Mouse (Mus musculus): Measurements from ENCODE around the gene P2ry2. TPM values are rescaled to one million over a fixed set of nuclear protein-coding genes. Genes with fewer than 3 reads are reported as not detected.

Gene P2ry2
- total RNA-seq, 2 experiments from 2014 or later: 0.38 to 0.68 TPM

DNA sequence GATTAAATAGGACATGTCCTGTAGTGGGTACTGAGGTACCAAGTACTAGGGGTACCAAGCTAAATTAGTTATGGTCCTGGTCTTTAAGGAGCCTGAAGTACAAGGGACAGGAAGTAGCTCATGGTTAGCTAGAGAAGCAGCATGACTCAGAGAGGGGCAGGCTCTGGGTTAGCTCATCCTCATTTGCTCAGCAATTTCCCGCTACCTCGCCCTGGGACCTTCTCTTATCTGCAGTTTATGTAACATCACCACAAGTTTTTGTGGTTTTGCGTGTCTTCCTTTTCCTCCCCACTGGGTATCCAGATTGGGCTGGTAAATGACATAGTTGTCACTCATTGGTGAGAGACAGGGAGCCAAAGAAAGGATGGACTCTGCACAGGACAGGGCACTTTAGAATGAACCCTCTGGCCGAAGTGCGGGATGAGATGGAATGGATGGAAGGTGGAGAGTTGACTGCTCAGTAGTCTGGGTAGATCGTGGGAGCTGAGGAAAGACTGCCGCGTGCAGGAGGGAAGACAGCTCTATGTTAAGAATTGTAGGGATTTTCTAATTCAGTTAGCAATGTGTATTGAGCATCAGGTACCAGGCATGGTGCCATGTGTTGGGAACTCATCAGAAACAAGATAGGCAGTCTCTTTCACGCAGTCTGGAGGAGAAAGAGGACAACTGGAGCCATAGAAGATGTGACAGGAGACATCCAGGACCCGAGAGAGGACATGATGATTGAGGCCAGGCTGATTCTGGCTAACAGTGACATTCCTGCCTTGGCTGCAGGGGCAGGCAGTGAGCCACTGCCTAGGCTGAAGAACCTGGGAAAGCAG is 15.2 kb upstream of the P2ry2 start:
- no peak for ATAC-seq (replicated peaks; ENCODE audit: low FRiP score, poor library complexity, severe bottlenecking)

DNA sequence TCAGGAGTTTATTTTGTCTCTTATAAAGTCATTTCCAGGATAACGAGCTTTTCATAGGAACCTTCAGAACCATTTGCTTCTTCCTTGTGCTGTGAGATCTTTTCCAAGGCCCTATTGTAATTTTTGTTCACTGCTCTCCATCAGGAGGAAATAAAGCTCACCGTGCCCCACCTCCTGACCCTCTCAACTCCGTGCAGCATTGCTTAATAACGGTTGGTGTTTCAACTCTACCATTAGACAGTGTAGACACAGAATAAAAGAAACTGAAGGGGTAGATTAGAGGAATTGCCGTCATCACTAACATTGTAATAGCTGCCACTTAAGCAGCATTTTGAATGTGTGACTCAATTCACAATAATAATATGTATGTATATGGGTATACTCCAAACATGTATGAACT is 14.2 kb upstream of the P2ry2 start:
- ATAC-seq (replicated peaks; ENCODE audit: low FRiP score, poor library complexity, severe bottlenecking): no peak

DNA sequence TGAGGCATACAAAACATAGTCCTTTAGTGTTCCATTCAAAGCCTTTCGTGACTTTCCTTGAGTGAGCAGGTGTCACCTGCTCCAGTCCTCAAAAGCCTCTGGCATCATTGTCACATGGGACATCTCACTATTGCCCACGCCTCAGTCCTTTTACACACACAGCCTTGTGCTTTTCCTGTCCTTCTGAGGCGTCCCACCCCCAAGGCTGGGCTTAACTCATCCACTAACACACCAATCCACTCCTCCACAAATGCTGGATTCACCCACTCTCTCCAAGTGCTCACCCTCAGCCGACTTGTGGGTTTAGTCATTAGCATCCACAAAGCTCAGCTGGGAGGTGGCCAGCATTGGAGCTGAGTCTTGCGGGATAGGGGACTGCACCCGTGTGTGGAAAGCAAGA is 4.8 kb upstream of the P2ry2 start:
- ATAC-seq (replicated peaks; ENCODE audit: low FRiP score, poor library complexity, severe bottlenecking): no peak

DNA sequence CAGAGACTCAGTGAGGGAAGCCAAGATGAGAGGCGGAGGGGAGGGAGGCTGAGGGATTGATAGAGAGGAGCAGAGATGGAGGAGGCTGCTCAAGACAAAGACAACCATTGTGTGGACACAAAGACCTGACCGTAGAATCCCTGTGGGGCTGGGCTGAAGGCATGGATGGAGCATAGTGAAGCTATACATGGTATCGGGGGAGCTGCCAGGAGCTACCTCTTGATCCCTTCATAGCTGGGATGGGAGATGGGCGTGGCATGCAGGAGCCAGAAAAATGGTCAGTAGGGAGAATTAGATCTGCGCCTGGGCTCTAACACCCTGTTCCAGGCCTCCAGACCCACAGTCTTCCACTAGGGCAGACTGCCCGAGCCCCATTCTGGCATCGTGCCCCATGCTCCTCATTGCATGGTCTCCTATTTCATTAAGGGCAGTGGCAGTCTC is 4.4 kb upstream of the P2ry2 start:
- ATAC-seq (replicated peaks; ENCODE audit: low FRiP score, poor library complexity, severe bottlenecking): no peak

DNA sequence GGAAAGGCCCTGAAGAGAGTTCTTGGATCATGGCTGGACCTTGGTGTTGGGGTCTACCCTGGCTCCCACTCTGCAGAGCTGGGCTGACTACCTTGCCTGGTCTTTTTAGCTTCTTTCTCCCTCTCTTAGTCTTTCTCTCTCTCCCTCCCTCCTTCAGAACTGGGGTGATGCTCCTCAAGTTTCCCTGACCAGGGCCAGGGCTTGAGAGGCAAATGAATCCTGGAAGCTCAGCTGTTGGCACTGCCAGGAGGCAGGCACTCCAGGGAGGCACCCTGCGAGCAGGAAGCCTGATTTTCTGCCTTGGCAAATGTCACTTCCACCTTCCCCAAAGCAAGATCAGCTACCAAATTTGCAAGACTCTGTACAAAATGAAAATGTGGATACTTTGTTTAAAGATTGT is 2.3 kb upstream of the P2ry2 start:
- ATAC-seq (replicated peaks; ENCODE audit: low FRiP score, poor library complexity, severe bottlenecking): no peak

DNA sequence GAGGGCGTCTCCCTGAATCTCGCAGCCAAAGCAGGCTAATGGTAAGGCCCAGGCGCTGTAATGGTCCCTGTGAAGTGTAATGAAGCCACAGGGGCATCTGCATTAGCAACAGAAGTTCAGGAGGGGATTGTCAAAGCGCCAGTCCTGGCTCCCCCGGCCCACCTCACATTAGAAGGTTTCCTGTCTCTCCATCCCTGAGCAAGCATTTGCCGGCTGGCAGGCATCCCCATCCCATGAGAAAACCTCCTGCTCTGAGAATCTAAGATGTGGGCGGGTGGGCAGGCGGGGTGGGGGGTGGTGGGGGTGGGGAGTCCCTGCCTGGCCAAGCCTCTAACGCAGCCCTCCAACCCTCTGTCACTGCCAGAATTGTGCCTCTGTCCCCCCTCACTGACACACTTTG is 1.4 kb upstream of the P2ry2 start:
- no peak for ATAC-seq (replicated peaks; ENCODE audit: low FRiP score, poor library complexity, severe bottlenecking)

DNA sequence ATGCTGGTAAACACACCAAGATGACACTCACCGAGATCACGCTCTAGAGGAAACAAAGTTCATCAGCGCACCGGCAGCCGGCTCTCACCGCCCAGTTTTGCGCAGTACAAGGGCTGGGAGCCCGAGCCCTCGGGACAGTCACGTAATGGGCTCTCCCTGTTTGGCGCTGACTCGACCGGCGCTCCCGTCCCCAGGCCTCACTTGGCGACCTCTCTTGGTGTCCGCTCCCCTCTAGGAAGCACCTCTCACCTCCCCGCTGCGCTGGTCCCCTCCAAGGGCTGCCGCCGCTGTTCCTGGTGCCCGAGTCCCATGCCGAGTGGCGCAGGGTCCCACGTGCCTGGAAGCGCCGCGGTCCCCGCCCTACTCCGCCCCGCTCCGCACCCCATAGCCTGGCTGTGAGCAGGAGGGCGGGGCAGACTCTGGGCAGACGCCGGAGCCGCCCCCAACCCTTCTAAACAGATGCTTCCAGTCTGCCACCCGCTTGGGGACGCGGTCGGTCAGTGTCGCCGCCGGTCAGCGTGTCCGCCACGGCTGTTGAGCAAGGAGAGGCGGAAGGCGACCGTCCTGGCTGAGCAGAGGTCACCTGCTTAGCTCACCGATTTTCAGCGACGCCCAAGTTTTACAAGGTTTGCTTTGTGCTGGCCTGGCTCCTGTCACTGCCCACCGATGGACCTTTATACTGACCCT is 842 bp downstream of the P2ry2 start:
- ATAC-seq (replicated peaks; ENCODE audit: low FRiP score, poor library complexity, severe bottlenecking): no peak

DNA sequence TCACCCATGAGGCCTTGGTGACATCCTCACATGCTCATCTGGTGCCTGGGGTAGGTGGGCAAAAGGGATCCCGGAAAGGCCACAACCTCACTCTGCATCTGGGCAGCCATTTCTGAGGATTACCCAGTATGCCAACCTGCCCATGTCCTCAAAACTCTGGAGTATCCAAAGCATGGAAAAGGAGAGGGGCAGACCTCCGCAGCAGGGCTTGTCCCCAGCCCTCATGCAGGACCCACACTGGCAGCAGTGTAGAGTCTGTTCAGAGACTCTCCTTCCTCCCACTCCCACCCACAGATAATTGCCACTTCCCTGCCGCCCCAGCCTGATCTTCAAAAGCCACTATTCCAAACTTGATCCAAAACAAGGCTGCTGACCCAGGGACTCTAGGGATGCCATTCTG is 1.9 kb downstream of the P2ry2 start:
- ATAC-seq (replicated peaks; ENCODE audit: low FRiP score, poor library complexity, severe bottlenecking): no peak

DNA sequence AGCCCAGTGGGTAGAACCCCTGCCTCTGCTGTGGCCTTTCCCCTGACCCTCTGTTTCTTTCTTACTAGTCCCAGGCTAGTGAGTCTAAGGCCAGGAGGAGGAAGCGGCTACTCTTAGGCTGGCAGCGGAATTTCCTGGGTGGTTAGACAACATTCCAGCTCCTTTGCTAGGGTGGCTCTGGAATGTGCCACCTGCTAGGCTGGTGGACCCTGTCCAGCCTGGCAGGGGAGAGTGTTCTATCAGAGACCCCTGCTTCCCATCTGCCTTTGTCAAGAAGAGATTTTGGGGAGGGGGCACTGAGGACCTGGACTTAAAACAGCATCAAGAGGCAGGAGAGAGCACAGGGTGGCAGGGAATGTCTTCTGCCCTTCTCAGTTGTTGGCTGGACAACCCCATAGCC is 6.5 kb downstream of the P2ry2 start:
- ATAC-seq (replicated peaks; ENCODE audit: low FRiP score, poor library complexity, severe bottlenecking): no peak

DNA sequence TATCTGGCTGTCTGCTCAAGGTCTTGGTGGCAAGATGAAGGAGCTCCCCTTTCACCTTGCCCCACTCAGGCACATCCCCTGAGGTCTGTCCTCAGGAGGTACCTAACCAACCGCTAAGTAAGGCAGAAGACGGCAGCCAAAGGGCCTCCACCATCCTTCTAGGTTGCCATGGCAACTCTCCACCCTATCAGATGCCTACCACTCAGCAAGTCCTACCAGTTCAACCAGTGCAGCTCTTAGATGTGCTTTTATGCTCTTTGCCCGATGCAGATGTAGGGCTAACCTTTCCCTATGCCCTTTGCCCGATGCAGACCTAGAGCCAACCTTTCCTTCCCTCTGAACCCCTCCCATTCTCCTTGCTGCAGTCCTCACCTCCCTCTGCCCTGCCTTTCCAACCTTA is 7.5 kb downstream of the P2ry2 start:
- ATAC-seq (replicated peaks; ENCODE audit: low FRiP score, poor library complexity, severe bottlenecking): no peak

DNA sequence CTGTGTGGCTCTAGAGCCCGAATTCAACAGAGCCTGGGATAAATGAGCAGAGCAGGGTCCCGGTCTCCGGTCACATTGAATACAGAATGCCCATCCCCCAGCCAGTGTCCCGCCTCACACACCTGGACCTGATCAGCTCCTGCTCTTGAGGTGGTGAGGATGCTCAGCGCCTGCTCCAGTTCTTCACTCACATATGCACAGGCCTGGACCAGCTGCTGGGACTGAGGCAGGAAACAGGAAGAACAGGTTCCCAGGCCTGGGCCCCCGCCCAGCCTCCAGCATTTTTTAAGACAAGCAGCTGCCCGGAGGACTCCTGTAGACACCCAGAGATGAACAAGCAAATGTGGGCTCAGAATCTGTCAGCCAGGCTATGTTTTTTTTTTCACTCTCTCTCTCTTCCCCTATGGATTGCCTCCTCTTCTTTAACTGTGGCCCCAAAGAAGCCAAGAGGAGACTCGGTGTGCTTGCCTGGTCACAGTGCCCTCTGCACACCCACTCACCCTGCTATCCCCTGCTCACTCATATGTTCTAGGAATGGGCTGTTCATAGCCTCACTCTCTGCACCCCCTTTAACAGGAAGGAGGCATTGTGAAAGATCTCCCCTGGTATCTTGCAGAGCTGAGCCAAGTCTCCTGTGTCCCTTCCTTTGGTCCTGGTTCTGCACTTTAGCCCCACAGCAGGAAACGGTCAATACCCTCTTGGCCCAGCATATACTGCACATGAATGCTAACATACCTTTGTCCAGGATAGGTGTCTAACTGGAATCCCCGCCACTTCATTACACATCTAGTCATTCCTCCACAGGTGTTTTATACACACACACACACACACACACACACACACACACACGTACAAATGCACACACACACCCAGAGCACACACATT is 9.0 kb downstream of the P2ry2 start:
- no peak for ATAC-seq (replicated peaks; ENCODE audit: low FRiP score, poor library complexity, severe bottlenecking)

DNA sequence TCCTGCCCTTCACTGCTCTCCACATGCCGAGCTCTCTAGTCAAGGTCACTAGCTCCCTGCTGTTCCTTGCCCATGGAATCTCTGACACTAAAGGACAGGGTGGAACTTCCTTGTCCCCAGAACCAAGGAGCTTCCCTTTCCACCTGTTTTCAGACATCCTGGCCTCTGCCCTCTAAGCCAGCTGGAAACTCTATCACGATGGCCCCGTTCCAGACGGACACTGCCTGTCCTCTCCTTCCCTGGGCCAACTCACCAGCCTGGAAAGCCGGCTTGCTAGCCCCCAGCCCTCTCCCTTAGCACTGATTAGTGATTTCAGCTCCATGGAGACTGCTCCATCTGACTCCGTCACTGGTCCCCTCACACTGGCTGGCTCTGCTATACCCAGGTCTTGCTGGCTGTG is 10.4 kb downstream of the P2ry2 start:
- ATAC-seq (replicated peaks; ENCODE audit: low FRiP score, poor library complexity, severe bottlenecking): no peak

DNA sequence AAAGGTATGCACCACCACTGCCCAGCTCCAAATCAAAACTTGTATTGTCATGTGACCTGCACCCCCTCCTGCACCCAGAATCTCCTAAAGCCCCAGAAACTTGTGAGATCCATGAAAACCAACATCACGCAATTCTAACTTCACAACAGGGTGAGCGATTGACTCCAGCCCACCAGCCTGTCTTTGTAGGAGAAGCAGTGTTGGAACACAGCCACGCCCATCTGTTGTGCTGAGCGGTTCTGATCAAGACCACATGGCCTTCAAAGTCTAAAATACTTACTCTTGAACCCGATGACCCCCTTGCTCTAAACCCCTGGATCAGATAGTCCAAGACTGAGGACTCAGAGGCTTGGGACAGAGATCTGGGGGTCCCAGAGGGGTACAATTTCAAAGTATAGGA is 13.0 kb downstream of the P2ry2 start:
- ATAC-seq (replicated peaks; ENCODE audit: low FRiP score, poor library complexity, severe bottlenecking): no peak

DNA sequence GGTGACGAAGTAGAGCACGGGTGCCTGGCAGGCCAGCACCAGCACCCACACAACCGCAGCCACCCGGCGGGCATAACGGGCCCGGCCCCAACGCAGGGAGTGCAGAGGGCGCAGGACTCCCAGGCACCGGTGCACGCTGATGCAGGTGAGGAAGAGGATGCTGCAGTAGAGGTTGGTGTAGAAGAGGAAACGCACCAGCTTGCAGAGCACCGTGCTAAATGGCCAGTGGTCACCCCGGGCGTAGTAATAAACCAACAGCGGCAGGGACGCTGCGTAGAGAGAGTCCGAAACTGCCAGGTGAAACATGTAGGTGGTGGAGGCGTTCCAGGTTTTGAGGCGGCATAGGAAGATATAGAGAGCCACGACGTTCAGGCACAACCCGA is 14.1 kb downstream of the P2ry2 start:
- no peak for ATAC-seq (replicated peaks; ENCODE audit: low FRiP score, poor library complexity, severe bottlenecking)

DNA sequence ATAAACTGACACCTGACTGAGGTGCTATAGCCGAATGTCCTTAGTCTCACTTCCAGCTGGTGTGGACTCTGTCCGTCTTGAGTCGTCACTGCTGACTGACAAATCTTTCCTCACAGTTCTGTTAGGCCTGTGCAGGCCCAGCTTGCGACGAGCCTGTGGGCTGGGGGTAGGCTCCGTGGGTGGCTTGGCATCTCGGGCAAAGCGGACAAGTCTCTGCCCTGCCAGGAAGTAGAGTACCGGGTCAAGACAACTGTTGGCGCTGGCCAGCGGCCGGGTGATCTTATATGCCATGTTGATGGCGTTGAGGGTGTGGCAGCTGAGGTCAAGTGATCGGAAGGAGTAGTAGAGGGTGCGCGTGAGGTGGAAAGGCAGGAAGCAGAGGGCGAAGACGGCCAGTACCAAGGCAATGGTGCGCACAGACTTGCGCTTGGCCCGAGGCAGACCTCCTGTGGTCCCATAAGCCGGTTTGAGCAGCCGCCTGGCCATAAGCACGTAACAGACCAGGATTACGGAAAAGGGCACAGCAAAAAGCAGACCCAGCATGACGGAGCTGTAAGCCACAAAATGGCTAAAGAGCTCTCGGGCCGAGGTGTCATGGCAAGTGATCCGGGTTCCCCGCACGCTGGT is 14.6 kb downstream of the P2ry2 start:
- no peak for ATAC-seq (replicated peaks; ENCODE audit: low FRiP score, poor library complexity, severe bottlenecking)

DNA sequence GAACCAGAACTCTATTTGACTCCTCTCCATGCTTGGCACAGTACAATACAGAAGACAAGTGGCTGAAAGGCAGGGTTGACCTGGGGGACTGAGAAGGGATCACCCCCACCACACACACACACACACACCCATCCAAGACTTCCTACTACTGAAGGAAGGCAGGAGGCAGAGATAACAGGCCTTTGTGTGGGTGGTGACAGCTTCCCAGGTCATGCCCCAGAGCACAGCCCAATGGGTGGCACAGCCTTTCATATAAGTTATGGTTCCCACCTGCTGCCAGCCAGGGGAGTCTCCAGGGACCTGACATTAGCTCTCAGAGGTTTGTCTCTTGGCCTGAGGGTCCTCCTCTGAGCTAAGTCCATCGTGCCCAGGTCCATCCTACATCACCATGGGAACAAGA is 15.5 kb downstream of the P2ry2 start:
- ATAC-seq (replicated peaks; ENCODE audit: low FRiP score, poor library complexity, severe bottlenecking): no peak

DNA sequence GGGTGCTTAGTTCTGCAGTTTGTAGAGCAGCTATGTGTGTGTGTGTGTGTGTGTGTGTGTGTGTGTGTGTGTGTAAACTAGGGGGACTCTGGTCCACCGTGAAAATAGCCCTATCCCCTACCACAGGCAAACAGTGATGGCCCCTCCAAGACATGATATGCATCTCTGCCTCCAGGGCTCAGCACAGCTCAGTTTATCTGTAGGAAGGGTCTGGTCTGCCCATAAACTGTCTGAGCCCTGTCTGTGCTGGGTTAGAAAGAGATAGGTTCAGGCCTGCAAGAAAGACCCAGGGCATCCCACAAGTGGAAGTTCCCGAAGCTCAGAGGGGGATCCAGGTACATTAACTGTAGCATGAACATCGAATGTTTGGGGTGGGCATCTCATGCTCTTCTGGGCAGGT is 16.7 kb downstream of the P2ry2 start:
- no peak for ATAC-seq (replicated peaks; ENCODE audit: low FRiP score, poor library complexity, severe bottlenecking)

DNA sequence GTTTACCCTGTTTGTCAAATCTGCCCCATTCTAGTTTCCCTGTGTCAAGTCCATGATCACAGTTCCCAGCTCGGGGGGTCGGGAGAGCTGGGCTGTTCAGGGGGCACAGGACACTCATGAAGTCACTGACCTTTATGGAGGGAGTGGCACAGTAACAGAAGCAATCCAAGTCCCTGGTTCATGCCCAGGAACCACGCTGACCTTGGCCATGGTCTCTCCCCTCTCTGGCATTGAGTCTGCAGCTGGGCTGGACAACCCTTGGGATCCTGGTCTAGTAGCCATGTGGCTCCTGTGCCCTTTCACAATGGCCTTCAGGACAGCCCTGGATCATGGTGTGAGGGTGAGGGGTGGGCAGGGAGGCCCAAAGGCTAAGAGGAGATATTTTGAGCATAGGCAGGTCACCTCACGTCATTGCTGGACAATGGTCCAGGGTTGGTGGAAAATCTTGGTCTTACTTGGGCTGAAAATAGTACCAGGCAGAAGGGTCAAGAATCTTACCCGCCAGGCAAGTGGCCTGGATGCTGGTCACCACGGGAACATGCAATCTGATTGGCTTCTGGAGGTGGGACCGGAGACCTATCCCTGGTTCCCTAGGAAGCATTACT is 17.3 kb downstream of the P2ry2 start:
- ATAC-seq (replicated peaks; ENCODE audit: low FRiP score, poor library complexity, severe bottlenecking): no peak

DNA sequence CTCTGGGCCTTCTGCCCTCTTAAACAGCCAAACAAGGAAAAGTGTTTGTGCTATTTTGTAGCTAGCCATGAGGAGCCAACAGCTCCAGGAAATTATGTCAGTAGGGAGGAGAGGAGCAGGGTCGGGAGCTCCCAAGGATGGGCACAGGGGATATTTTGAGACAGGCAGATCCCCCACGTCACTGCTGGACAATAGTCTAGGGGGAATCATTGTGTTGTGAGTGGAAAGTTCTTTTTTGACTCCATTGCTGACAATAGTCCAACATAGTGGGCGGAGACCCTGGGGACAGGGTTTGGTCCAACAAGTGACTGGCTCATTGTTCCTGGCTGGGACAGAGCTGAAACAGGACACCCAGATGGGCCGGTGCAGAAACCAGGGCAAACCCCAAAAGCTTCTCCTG is 19.5 kb downstream of the P2ry2 start:
- no peak for ATAC-seq (replicated peaks; ENCODE audit: low FRiP score, poor library complexity, severe bottlenecking)

DNA sequence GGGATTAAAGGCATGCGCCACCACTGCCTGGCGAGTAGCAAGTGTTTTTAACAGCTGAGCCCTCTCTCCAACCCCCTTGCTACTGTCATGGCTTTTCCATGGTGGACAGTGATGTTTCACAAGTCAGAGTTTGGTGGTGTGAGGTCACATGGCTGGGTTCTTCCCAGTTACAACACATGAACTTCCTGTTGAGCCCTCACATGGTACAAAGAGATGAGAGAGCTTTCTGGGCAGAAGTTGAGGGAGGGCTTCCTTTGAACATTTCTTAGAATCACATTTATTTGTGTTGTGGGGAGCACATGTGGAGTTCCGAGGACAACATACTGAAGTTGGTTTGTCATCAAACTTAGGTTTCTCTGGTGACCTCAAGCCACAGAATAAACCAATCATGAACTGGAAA is 20.7 kb downstream of the P2ry2 start:
- ATAC-seq (replicated peaks; ENCODE audit: low FRiP score, poor library complexity, severe bottlenecking): no peak
